Mouse (Mus musculus) kidney, adult 11 months (tissue): ENCODE data around the gene Gkn1.

Experiments
- DNase-seq: peaks from one replicate; pipeline ENCODE4 v3.0.0; 2022

The Gkn1 gene

DNA sequence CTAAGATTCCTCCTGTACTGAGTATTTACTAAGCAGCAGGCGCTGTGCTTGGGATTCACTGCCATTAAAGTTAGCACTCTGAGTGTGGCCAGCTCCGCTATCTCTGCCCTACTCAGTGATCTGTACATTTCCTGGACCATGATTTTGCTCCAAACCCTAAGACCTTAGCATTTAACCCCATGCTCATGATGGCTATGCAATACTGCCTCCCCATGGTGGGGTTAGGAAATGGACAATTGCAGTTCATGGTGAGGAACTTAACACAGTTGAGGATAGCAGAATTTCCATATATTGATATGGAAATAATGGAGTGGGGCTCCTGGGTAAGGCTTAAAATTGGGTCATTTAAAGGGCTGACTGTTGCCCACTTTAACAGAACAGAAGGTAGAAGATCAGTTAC lies 27.4 kb downstream of the Gkn1 start:
- DNase-seq, result peak; percentile 17

DNA sequence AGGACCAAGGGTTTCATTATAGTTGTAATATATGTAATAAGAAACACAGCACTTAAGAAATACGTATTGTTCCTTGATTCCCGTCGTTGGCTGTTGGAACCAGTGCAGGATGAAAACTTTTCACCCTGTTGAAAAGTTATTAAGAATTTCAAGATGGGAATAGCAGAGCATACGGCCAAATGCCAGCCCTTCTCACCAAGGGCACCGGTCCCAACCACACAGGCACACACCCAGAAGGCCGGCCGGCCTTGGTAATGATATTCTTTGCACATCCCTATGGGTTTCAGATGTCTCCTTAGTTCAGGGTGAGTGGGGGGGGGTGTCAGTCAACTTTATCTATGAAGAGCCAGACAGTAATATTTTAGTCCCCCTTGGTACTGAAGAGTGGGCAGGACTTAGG lies 32.1 kb downstream of the Gkn1 start:
- DNase-seq, result no peak

DNA sequence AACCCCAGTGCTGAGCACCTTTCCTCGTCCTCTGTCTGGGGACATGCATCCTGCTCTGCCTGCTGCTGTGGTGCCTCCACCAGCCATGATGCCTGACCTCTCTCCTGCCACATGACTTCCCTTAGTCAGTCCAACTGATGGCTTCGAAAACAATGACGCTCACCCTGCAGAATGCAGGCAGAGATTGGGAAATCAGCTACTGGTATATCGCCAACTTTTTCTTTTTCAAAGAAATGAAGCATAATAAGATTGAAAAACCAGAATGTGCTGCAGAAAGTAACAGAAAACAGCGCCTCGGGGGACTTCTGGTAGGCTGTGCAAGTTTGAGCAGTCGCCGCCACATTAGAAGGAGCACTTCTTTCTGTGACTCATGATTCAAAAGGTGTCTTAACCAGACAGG lies 33.8 kb downstream of the Gkn1 start:
- no peak for DNase-seq

DNA sequence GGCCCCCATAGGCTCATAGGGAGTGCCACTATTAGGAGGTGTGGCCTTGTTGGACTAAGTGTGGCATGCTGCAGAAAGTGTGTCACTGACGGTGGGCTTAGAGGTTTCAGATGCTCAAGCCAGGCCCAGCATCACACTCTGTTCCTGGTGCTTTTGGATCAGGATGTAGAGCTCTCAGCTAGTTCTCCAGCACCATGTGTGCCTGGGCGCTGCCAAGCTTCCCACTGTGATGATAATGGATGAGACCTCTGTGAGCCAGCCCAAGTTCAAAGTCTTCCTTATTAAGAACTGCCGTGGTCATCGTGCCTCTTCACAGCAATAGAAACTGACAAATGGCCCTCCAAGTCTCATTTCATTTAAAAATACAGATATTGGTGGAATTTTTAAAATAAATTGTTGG lies 38.0 kb downstream of the Gkn1 start:
- no peak for DNase-seq

DNA sequence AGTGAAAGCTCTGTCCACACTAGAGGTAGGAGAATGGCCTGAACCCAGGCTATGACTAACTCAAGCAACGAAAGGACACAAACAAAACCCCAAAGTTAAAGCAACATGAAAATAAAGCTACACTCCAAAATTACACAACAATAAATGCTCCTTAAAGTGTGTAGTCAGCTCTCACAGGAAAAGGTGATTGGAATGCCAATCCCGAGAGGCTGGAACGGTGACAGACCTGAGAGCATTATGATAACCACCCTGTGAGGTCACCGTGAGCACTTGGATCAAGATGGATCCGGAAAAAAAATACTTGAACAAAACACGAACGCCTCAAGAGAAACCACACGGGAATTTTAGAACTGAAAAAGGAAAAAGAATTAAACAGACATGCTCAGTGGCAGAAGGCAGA lies 46.3 kb downstream of the Gkn1 start:
- DNase-seq, result no peak

DNA sequence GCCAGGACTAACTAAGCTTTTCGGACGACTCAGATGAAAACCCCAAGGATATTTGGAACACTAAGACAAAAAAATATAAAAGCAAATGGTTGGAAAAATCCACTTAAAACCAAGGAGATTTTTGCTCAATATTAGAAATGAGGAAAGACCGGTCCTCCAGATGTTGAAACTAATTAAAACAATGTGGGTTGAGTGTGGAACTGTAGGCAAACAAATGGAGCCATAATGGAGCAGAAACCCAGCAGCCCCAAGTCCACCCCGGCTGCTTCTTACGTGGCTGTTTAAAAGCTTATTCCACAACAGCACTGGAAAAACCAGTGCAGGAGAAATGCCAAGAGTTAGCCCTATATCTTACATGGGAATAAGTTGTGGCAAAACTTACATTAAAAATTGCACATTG lies 48.0 kb downstream of the Gkn1 start:
- DNase-seq, result no peak

DNA sequence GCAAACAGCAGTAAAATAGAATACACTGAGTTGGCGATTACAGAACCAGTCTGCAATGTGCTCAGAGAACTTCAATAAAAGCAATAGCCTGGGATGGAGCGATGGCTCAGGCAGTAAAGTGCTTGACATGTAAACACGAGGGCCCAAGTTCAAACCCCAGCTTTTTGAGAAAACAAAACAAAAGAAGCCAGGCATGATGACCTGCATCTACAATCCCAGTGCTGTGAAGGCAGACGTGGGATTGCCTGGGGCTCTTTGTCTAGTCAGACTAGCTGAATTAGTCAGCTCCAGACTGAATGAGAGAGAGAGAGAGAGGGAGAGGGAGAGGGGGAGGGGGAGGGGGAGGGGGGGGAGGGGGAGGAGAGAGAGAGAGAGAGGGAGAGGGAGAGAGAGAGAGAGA lies 48.8 kb downstream of the Gkn1 start:
- no peak for DNase-seq
